Mouse (Mus musculus): ENCODE measurements at regions not wholly inside any gene's neighbourhood (a gene's known extent, or its start where the extent isn't known, plus 50 kb on each side); places are given as distances from the start of the nearest gene placed in this dataset.

DNA sequence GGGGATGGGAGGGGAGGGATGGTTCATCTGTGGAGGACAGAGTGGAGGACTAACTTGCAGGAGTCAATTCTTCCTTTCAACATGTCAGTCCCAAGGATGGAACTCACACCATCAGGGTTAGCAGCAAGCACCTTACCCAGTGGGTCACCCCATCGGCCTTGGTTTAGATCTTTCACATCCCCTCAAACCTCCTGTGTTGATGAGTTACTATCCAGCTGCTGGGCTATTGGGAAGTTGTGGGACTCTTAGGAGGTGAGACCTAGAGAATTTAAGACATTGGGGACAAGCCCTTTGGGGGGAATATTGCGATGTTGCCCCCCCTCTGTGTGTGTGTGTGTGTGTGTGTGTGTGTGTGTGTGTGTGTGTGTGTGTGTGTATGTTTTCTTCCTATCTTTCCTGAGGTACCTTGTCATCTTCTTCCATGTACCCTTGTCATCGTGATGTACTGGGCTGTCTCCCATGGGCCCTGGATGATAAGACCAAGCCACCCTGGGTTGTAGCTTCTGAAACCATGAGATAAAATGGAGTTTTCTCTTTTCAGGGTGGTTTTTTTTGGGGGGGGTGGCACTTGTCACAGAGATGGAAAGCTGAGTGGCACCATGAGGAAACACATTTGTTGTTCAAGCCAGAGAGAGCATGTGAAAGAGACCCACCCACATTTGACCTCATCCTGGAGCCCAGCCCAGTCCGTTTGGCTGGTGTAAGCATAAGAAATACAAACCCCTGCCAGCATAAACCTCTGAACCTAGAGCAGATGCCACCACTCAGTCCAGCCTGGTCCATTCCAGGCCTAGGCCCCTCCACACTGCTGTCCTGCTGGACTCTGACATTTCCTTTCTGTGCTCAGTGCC is 98.3 kb upstream of the Bod1 start:
- H3K27ac ChIP-seq: peak overlapping the region; percentile 100
- 33% methylated on average over 4 of the region's 4 CpGs for WGBS (ENCODE audit: insufficient replicate concordance)

DNA sequence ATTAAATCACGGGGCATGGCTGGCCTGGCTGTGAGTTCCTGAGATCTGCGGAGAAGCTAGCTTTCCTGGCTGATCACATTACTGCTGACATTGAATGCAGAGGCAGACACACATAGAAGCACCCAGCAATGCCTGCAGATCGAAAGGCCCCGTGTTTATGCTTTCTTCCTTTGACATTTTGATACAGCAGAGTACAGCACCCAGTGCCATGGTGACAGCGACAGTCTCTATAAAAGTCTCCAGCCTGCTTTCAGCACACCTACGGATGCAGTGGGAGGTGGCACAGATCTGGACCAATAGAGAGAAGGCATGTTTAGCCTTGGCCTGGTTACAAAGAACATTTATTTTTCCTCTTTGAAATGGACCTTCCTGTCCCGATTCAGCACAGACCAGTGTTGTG is 99.2 kb upstream of the Bod1 start:
- Histone ChIP-seq H3K9ac (peak overlapping the region; percentile 78), H3K27ac (peak overlapping the region; percentile 100), H3K9me3 (replicated peaks) (peaks cover 11% of the 10 kb centered on the region; the same call in 1 of the 2 replicates), H3K4me3 (no peak overlapping the region), H3K36me3 (no peaks in the 10 kb centered on the region), H3K4me1 (peaks cover 46% of the 10 kb centered on the region), H3K4me2 (peak overlapping the region; percentile 64), H3K27me3 (replicated peaks) (no peaks in the 10 kb centered on the region; the same call in 1 of the 2 replicates)
- WGBS (ENCODE audit: insufficient replicate concordance): 84% methylated on average over 7 of the region's 7 CpGs
- no peak for ATAC-seq

More for the DNA sequence above, 98.3 kb upstream of the Bod1 start:
- Histone ChIP-seq H3K4me3 (peak overlapping the region; percentile 14; the same call in 1 of the 2 replicates), H3K4me1 (peaks cover 50% of the 10 kb centered on the region), H3K27me3 (replicated peaks) (no peaks in the 10 kb centered on the region; the same call in 1 of the 2 replicates), H3K36me3 (no peaks in the 10 kb centered on the region), H3K9me3 (replicated peaks) (peaks cover 11% of the 10 kb centered on the region; the same call in 1 of the 2 replicates), H3K9ac (peak overlapping the region; percentile 78), H3K4me2 (peak overlapping the region; percentile 64)
- peak; percentile 97 for ATAC-seq

DNA sequence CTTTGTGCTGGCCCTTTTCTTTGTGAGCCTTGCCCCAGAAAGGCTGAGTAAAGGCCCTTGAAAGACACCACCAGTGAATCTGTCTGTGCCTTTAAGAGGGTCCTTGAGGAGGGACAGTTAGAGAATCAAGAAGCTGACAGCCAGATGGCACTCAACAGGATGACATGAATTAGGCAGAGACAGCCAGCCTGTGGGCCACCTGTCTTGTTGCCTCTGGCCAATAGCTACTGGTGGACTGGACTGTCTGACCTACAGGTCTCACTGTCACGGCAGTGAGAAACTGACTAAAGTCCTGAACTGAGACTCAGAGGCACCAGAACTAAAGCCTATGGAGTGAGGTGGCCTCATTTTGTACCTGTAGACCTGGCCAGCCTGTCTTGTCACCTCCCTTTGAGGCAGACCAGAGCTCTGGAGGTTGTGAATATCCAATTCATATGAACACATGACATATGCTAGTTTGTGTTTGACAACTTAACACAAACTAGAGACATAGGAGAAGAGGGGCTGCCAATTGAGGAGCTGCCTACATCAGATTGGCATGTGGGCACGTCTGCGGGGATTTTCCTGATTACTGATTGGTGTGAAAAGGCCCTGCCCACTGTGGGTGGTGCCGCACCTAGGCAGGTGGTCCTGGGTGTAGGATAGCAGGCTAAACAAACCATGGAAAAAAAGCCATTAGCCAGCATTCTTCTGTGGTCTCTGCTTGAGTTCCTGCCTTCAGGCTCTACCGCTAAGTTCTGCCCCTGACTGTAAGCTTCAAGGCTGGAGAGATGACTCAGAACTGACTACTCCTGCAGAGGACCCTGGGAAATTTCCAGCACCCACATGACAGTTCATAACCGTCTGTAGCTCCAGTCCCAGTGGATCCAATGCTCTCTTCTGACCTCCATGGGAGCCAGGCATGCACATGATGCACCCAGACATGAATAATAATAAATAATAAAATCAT is 100.1 kb upstream of the Bod1 start:
- WGBS (ENCODE audit: insufficient replicate concordance): 84% methylated on average over 6 of the region's 6 CpGs
- peak overlapping the region; percentile 100 for H3K27ac ChIP-seq
- H3K9ac ChIP-seq: peak overlapping the region; percentile 78

GRCm38 (mm10) chr11:31777531-31777930 is 94.5 kb upstream of the Cpeb4 start:
- ATAC-seq: no peak
- 82% methylated on average over 8 of the region's 8 CpGs for whole genome bisulfite sequencing (ENCODE audit: insufficient replicate concordance)
- no peaks in the 10 kb centered on the region for H3K36me3 ChIP-seq
- peaks cover 41% of the 10 kb centered on the region for H3K4me1 ChIP-seq
- no peak overlapping the region for H3K4me3 ChIP-seq
- no peak overlapping the region for H3K9ac ChIP-seq
- no peaks in the 10 kb centered on the region for H3K27me3 ChIP-seq (replicated peaks)
- H3K9me3 ChIP-seq (replicated peaks): peaks cover 11% of the 10 kb centered on the region; the same call in 1 of the 2 replicates
- H3K27ac ChIP-seq: peak overlapping the region; percentile 17; the same call in 1 of the 2 replicates
- H3K4me2 ChIP-seq: no peak overlapping the region

More for the DNA sequence above, 100.1 kb upstream of the Bod1 start:
- H3K27me3 ChIP-seq (replicated peaks): no peaks in the 10 kb centered on the region; the same call in 1 of the 2 replicates
- H3K36me3 ChIP-seq: no peaks in the 10 kb centered on the region
- no peak for ATAC-seq
- no peak overlapping the region for H3K4me2 ChIP-seq
- H3K4me1 ChIP-seq: peaks cover 46% of the 10 kb centered on the region
- peaks cover 11% of the 10 kb centered on the region; the same call in 1 of the 2 replicates for H3K9me3 ChIP-seq (replicated peaks)
- H3K4me3 ChIP-seq: no peak overlapping the region

DNA sequence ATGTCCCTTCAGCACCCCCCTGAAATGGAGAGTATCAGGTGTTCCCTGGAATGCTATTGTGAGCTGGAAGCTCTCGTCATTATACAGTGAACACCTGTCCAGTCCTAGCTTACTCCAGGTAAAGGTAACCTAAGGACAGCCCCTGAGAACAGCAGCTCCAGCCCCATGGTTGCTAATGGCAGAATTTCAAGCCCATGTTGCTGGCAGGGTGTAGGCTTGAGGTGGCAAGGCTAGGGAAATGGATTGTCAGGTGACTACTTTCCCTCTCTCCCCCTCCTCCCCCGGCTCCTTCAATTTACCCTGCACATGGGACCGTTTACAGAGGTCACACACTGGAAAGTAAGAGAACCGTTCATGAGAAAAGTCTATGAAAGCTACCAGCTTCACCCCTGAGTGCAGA is 93.2 kb upstream of the Cpeb4 start:
- no peaks in the 10 kb centered on the region for H3K27me3 ChIP-seq (replicated peaks)
- no peak for ATAC-seq
- H3K4me3 ChIP-seq: no peak overlapping the region
- peaks cover 41% of the 10 kb centered on the region for H3K4me1 ChIP-seq
- no peak overlapping the region for H3K4me2 ChIP-seq
- H3K9me3 ChIP-seq (replicated peaks): peaks cover 4% of the 10 kb centered on the region; the same call in 1 of the 2 replicates
- H3K9ac ChIP-seq: no peak overlapping the region
- H3K36me3 ChIP-seq: no peaks in the 10 kb centered on the region
- WGBS (ENCODE audit: insufficient replicate concordance): 80% methylated on average over 4 of the region's 4 CpGs
- peak overlapping the region; percentile 56 for H3K27ac ChIP-seq

GRCm38 (mm10) chr11:31779267-31779666 is 92.7 kb upstream of the Cpeb4 start:
- no peak for ATAC-seq
- Histone ChIP-seq H3K4me2 (no peak overlapping the region), H3K27me3 (replicated peaks) (no peaks in the 10 kb centered on the region), H3K36me3 (no peaks in the 10 kb centered on the region), H3K4me1 (peaks cover 41% of the 10 kb centered on the region), H3K9me3 (replicated peaks) (peaks cover 4% of the 10 kb centered on the region; the same call in 1 of the 2 replicates), H3K9ac (no peak overlapping the region), H3K4me3 (no peak overlapping the region), H3K27ac (peak overlapping the region; percentile 56)
- 97% methylated on average over 2 of the region's 2 CpGs for WGBS (ENCODE audit: insufficient replicate concordance)

- peaks cover 41% of the 10 kb centered on the region for H3K4me1 ChIP-seq
- peak overlapping the region; percentile 76 for H3K27ac ChIP-seq
- no peaks in the 10 kb centered on the region for H3K36me3 ChIP-seq
- ATAC-seq: peak; percentile 99
- H3K4me3 ChIP-seq: 0 out of 2 replicates have a peak overlapping the region, but pooled peaks have one; percentile 10
- H3K9ac ChIP-seq: peak overlapping the region; percentile 55
- no peaks in the 10 kb centered on the region; the same call in 1 of the 2 replicates for H3K9me3 ChIP-seq (replicated peaks)
- 56% methylated on average over 6 of the region's 6 CpGs for WGBS (ENCODE audit: insufficient replicate concordance)
- peak overlapping the region; percentile 54 for H3K4me2 ChIP-seq
- no peaks in the 10 kb centered on the region; the same call in 1 of the 2 replicates for H3K27me3 ChIP-seq (replicated peaks)
These were observed 91.0 kb upstream of the Cpeb4 start for GRCm38 (mm10) chr11:31780969-31781368.

GRCm38 (mm10) chr11:31781605-31782004 is 90.4 kb upstream of the Cpeb4 start:
- H3K27ac ChIP-seq: peak overlapping the region; percentile 76
- H3K27me3 ChIP-seq (replicated peaks): no peaks in the 10 kb centered on the region; the same call in 1 of the 2 replicates
- H3K4me1 ChIP-seq: peaks cover 46% of the 10 kb centered on the region
- H3K9ac ChIP-seq: peak overlapping the region; percentile 55
- 65% methylated on average over 6 of the region's 6 CpGs for WGBS (ENCODE audit: insufficient replicate concordance)
- peak overlapping the region; percentile 54 for H3K4me2 ChIP-seq
- no peaks in the 10 kb centered on the region; the same call in 1 of the 2 replicates for H3K9me3 ChIP-seq (replicated peaks)
- no peak; the same call in 1 of the 2 replicates for ATAC-seq
- 0 out of 2 replicates have a peak overlapping the region, but pooled peaks have one; percentile 10 for H3K4me3 ChIP-seq
- H3K36me3 ChIP-seq: no peaks in the 10 kb centered on the region

- no peaks in the 10 kb centered on the region; the same call in 1 of the 2 replicates for H3K9me3 ChIP-seq (replicated peaks)
- peaks cover 8% of the 10 kb centered on the region; the same call in 1 of the 2 replicates for H3K27me3 ChIP-seq (replicated peaks)
- no peak overlapping the region for H3K27ac ChIP-seq
- WGBS (ENCODE audit: insufficient replicate concordance): 74% methylated on average over 4 of the region's 4 CpGs
- H3K9ac ChIP-seq: no peak overlapping the region
- no peaks in the 10 kb centered on the region for H3K36me3 ChIP-seq
- peaks cover 43% of the 10 kb centered on the region for H3K4me1 ChIP-seq
- no peak for ATAC-seq
- H3K4me2 ChIP-seq: no peak overlapping the region
- no peak overlapping the region for H3K4me3 ChIP-seq
These were observed 88.4 kb upstream of the Cpeb4 start for GRCm38 (mm10) chr11:31783506-31784063.

DNA sequence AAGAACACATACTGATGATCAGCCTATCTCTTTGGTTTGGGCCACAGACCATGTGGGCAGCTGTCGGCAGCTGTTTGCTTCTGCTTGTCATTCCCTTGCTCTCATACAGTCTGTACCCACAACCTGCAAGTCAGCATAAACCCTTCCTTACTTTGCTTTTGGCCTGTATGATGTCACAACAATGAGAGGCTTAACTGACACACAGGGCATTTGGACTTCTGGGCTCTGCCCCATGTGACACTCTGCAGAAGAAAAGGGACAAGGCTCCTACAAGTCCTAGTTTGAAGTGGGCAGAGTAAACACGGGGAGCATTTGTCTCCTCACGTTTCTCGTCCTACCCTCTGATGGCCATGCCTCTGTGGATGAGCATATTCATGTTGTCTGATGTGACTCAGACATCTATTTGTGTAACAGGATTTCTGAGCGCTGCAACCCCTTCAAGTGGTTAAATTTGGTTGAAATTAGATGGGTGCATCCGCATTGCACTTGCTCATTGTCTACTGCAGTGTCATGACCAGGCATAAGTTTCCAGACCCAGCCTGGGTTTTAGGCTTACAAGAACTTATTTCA is 87.6 kb upstream of the Cpeb4 start:
- no peak for ATAC-seq
- no peak overlapping the region for H3K27ac ChIP-seq
- peaks cover 14% of the 10 kb centered on the region; the same call in 1 of the 2 replicates for H3K27me3 ChIP-seq (replicated peaks)
- no peak overlapping the region for H3K9ac ChIP-seq
- WGBS (ENCODE audit: insufficient replicate concordance): 84% methylated on average over 6 of the region's 6 CpGs
- H3K9me3 ChIP-seq (replicated peaks): no peaks in the 10 kb centered on the region; the same call in 1 of the 2 replicates
- H3K4me1 ChIP-seq: peaks cover 38% of the 10 kb centered on the region
- H3K4me2 ChIP-seq: no peak overlapping the region
- H3K36me3 ChIP-seq: no peaks in the 10 kb centered on the region
- no peak overlapping the region for H3K4me3 ChIP-seq

- Histone ChIP-seq H3K4me1 (peaks cover 35% of the 10 kb centered on the region), H3K9ac (no peak overlapping the region), H3K27me3 (replicated peaks) (peaks cover 20% of the 10 kb centered on the region; the same call in 1 of the 2 replicates), H3K27ac (no peak overlapping the region), H3K4me2 (no peak overlapping the region), H3K36me3 (no peaks in the 10 kb centered on the region), H3K4me3 (no peak overlapping the region), H3K9me3 (replicated peaks) (no peaks in the 10 kb centered on the region; the same call in 1 of the 2 replicates)
- 77% methylated on average over 7 of the region's 7 CpGs for WGBS (ENCODE audit: insufficient replicate concordance)
- no peak for ATAC-seq
These were observed 86.9 kb upstream of the Cpeb4 start for GRCm38 (mm10) chr11:31785160-31785559.

Data from liver, embryonic 12.5 days (tissue).